Mouse (Mus musculus) cortical plate, adult 2 months (tissue): ENCODE data around the gene Rps6ka2. TPM values are rescaled to one million over a fixed set of nuclear protein-coding genes. Genes with fewer than 3 reads are reported as not detected.

Experiments used
- H3K27ac ChIP-seq: fragments of 200-500 bp; 2 replicates; pipeline ENCODE4 v1.5.1; 2012; ENCODE audit warnings: low read length, control low read depth, inconsistent platforms; ENCODE audit not compliant: insufficient read depth
- H3K4me1 ChIP-seq: fragments of 200-500 bp; 2 replicates; pipeline ENCODE4 v1.6.1; 2011; ENCODE audit warnings: low read length; ENCODE audit not compliant: control insufficient read depth, insufficient read depth
- H3K4me3 ChIP-seq: fragments of 200-500 bp; 2 replicates; pipeline ENCODE4 v1.5.1; 2011; ENCODE audit warnings: mild to moderate bottlenecking, low read length, control low read depth; ENCODE audit not compliant: insufficient read depth
- CTCF ChIP-seq: fragments of 200-500 bp; IDR thresholded peaks from 2 replicates; pipeline ENCODE4 v1.5.1; 2011; ENCODE audit warnings: mild to moderate bottlenecking, control low read depth, low read length; ENCODE audit not compliant: insufficient read depth; ENCODE audit errors: extremely low read depth
- POLR2A ChIP-seq: fragments of 200-500 bp; IDR thresholded peaks from 2 replicates; pipeline ENCODE4 v1.6.1; 2011; ENCODE audit warnings: mild to moderate bottlenecking, low read length, control low read depth; ENCODE audit not compliant: insufficient read depth; ENCODE audit errors: extremely low read depth
- polyA plus RNA-seq: library from polyadenylated mRNA; depleted of rRNA; stranded (reverse); fragments of >200 nt; gene quantifications from 2 replicates; pipeline ENCODE4 v1.2.3, GENCODE M21; 2012

Rps6ka2 gene
- polyA plus RNA-seq, 1 experiment: 48.3 TPM

DNA sequence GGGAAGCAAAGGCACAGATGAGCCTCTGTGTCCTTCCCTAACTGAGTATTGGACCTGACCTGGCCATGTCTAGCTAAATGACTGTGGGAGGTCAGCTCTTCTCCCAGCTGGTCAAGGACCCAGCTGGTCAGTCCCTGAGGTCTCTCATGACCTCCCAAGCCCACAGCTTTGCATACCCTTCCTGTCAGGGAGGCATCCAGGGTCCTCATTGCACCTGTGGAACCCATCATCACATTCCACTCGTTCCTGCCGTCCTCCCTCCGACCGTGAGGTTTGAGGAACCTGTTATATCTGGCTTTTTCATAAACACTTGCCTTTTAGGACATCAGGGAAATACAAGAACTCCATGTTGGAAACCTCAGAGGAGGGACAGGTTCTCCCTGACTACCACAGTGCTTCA lies 95.4 kb downstream of the Rps6ka2 start:
- Histone ChIP-seq H3K4me1 (peaks cover 6% of the 10 kb centered on the region), H3K27ac (no peak overlapping the region), H3K4me3 (no peak overlapping the region)
- TF ChIP-seq CTCF: no peak
- TF ChIP-seq POLR2A: no peak

DNA sequence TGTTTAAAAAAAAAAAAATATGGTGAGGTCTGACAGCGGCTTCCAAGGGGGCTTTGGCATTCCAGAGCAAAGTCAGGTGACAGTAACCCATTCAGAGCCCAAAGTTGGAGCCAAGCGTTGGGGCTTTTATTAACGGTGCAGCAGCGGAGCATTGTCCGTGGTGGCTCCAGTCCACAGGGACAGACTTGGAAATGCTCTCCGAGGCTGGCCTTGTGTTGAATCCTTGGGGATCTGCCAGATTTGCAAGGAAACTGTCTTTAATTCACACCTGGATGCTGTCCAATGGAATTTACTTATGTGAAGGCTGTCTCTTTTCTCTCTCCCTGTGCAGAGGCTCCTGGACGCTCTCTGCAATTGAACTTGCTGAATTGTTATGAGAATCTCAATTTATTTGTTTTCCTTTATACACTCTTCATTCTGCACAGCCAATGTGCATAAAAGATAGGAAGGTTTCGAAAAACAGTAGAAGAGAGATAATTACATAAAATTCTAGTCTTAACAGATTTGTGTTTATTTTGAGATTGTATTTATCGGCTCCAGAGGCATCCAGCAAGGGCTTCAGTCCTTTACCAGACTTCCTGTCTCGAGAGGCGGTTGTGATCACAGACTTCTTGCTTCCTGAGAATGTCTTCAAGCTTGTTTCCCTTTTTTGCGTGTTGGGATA lies 95.9 kb downstream of the Rps6ka2 start:
- Histone ChIP-seq H3K4me1 (peaks cover 6% of the 10 kb centered on the region), H3K4me3 (no peak overlapping the region), H3K27ac (no peak overlapping the region)
- TF ChIP-seq POLR2A: no peak
- TF ChIP-seq CTCF: no peak

DNA sequence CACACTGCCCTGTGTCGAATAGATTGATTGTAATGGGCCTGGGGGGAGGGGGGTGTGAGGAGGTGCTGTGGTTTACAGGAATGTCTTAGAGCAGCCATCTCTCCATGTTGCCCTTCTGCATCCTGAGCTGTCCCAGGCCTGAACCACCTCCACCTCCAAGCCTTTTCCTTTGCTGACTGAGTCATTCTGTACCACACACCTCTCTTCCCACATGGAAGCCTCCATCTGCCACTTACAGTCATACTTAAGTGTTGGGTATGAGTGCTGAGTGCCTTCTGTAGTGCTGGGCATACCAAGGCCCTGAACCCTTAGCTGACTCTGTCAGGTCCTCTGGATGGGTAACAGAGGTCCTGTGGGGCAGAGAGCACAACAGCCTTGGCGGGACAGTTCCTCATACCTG lies 97.9 kb downstream of the Rps6ka2 start:
- Histone ChIP-seq H3K4me1 (peaks cover 8% of the 10 kb centered on the region), H3K27ac (no peak overlapping the region), H3K4me3 (no peak overlapping the region)
- TF ChIP-seq POLR2A: no peak
- TF ChIP-seq CTCF: no peak

DNA sequence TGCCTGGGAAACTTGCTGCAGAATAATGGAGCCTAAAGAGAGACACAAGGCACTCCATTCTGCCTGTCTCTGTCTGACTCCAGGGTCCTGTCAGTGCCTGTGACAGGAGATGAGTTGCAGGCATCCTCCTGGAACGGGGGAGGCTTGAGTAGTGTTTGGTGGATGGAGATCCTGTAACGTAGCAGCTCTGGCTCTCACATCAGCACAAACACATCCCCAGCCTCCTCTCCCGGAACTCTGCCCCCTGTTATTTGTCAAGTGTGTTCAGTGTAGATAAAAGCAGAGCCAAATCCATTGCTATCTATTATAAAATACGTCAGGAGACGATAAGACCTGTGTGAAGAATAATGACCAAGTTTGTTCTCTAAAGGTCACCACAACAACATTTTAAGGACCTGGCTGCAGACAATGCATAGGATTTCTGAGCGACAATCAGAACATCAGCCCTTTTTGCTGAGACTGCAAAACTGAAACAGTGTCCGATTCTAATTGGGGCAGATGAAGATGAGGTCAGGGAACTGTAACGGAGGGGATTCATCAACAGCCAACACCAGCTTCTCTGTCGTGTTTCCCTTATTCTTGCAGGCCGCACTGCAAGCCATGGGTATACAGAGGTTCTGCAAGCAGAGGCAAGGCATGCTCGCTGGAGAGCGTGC lies 99.4 kb downstream of the Rps6ka2 start:
- H3K27ac ChIP-seq: no peak overlapping the region
- no peak overlapping the region for H3K4me3 ChIP-seq
- no peak for TF ChIP-seq CTCF
- TF ChIP-seq POLR2A: no peak
- H3K4me1 ChIP-seq: peaks cover 8% of the 10 kb centered on the region

DNA sequence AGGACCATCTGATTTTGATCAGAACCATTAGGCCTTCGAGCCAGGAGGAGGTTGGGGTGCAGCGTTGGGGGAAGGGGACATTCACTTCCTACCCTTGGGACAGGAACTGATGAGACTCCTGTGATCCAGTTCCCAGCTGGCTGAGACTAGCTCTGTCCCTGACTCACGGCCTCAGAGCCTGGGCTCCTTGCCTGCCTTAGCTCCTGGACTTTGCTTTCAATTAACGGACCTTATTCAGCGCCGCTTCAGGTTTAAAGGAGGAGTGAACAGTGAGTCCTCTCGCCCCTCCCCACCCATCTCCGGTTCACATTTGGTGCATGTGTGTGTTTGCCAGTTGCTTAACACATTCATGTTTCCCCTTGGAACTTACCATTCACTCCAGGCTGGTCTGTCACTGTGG lies 100.6 kb downstream of the Rps6ka2 start:
- Histone ChIP-seq H3K4me1 (peaks cover 8% of the 10 kb centered on the region), H3K4me3 (no peak overlapping the region), H3K27ac (no peak overlapping the region)
- TF ChIP-seq CTCF: no peak

DNA sequence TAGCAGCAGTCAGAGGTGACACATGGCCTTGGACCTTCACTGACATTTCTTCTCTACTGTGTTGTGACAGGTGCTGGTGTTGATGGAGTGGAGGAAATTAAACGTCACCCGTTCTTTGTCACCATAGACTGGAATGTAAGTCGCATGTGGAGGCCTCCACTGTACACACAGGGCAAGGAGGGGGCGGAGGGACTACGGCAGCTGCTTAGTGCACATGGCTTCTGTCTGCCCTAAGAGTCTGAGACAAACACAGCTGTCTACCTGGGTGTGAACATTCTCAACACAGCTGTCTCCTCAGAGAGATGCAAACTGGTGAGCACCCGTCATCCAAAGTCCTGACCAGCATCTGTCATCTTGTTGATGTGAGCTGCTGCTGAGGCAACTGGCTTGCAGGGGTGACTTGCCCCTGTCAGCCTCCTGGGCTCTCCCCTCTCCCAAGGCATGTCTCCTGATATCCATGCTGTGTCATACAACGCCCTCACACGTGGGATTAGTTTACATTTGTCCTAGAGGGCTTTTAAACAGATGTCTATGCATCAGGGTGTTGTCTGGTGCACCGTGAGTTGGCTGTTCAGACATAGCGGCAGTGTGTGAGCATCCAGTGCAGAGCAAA lies 101.7 kb downstream of the Rps6ka2 start:
- Histone ChIP-seq H3K4me1 (peaks cover 8% of the 10 kb centered on the region), H3K4me3 (no peak overlapping the region), H3K27ac (no peak overlapping the region)
- no peak for TF ChIP-seq POLR2A
- no peak for TF ChIP-seq CTCF

DNA sequence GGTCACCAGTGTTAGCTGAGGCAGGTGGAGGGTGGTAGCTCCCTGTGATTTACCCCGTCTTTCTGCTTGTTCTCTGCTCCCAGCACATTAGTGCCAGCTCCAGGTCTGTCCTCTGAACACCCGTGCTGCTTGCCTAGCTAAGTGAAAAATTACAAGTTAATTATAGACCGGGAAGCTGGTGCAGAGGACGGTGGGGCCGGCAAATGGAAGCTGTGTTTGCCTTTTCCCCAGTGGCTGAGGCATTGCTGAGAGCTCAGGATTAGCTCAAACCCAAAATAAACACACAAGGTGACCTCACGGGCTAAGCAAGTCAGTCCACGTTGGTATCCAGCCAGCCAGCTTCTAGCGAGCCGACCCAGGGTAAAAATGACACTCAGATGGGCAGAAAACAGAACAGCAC lies 103.1 kb downstream of the Rps6ka2 start:
- Histone ChIP-seq H3K4me3 (no peak overlapping the region), H3K27ac (no peak overlapping the region), H3K4me1 (peaks cover 5% of the 10 kb centered on the region)
- TF ChIP-seq CTCF: no peak
- TF ChIP-seq POLR2A: no peak

DNA sequence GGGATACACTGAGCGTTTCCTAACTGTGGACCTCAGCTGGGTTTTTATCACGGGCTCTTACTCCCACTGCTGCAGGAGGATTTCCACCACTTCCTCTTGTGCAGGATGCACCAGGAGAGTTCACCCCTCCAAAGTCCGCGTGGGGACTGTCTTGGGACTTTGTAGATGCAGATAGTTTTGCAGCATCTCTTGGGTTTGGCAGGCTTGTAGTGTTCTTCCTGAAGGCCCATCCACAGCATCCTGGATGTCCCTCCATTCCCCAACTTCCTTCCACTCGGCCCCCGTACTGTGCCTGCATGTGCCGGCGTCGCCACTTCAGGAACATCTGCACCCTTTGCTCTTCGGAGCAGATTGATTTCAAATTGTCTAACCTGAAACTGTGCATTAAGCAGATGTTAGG lies 103.9 kb downstream of the Rps6ka2 start:
- Histone ChIP-seq H3K4me1 (peaks cover 5% of the 10 kb centered on the region), H3K4me3 (no peak overlapping the region), H3K27ac (no peak overlapping the region)
- TF ChIP-seq POLR2A (no peak), CTCF (no peak)

DNA sequence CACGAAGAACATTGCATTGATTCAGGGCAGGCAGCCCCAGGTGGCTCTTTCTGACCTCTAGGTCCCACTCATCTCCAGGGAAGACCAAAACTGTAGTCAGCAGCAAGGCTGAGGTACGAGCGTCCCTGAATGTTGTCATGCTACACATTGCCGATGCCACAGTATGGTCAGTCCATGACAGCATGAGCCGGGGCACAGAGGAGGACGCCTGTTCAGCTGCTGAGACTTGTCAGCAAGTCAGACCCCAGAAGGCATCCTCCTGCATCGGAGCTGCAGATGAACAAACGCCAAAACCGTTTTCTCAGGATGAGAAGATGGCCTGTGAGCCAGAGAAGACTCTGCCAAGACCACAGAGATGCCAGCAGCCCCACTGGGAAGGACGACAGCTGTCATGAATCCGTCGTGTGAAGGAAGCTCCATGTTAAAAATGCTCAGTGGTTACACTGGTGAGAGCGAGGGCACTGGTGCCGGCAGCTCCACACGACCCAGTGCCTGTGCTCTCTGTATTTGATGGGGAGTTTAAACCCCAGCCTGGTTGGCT lies 108.9 kb downstream of the Rps6ka2 start:
- Histone ChIP-seq H3K4me1 (no peaks in the 10 kb centered on the region), H3K4me3 (no peak overlapping the region), H3K27ac (no peak overlapping the region)
- no peak for TF ChIP-seq CTCF
- no peak for TF ChIP-seq POLR2A

DNA sequence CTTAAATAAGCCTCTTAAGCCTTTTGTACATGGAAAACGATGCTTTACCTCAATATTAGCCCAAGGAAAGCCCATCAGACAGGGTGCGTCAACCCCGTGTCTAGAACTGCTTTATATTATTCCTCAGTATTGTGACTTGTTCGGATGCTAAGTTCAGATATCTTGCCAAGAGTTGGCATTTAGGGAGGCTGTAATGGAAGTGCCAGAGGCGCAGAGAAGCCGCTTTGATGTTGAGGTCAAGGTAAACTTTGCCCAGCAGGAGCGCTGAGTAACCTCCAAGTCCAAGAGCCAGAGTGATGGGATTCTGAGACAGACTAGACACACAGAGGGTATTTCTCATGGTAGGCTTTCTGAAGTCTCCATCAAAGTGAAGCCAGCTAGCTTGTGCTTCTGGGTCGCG lies 109.3 kb downstream of the Rps6ka2 start:
- H3K4me3 ChIP-seq: no peak overlapping the region
- no peak overlapping the region for H3K27ac ChIP-seq
- TF ChIP-seq POLR2A (no peak), CTCF (no peak)
- no peaks in the 10 kb centered on the region for H3K4me1 ChIP-seq
